Comparison of ENCODE assay signal across 8 mouse cellular contexts in genomic region chr3:51652292-51652691, GRCm38 (mm10). TPM values are rescaled to one million over a fixed set of nuclear protein-coding genes. Genes with fewer than 3 reads are reported as not detected.
A peak's percentile ranks its signal among the peaks of the same experiment; 100 is the strongest.
DNase-seq lines count a peak whose midpoint lies in the region; ATAC-seq and TF ChIP-seq lines count a peak whose summit lies in the region.

No protein-coding gene starts in this region.

- TF ChIP-seq CTCF in testis, adult 2 months (IDR thresholded peaks at IDR 0.05; ENCODE audit: control insufficient read depth, insufficient read depth, insufficient replicate concordance, low read depth, low read length), result peak; percentile 60; the same call in 1 of the 2 replicates

- 2% methylated on average over 9 of the region's 9 CpGs for WGBS in forebrain, embryonic 14.5 days
- WGBS in neural tube, embryonic 14.5 days, result 2% methylated on average over 9 of the region's 9 CpGs

- no peaks in the 10 kb centered on the region for H3K9me3 ChIP-seq in ES-E14 (ENCODE audit: control insufficient read depth, insufficient read depth, low read depth, low read length)
- H3K9me3 ChIP-seq in forebrain, embryonic 14.5 days (replicated peaks; ENCODE audit: control insufficient read depth, low read length), result no peaks in the 10 kb centered on the region
- H3K9me3 ChIP-seq in neural tube, embryonic 14.5 days (ENCODE audit: control insufficient read depth, low read length), result no peaks in the 10 kb centered on the region

- H3K4me2 ChIP-seq in forebrain, embryonic 14.5 days (ENCODE audit: low read length), result peak overlapping the region; percentile 25
- H3K4me2 ChIP-seq in neural tube, embryonic 14.5 days (ENCODE audit: low read depth, low read length), result peak overlapping the region; percentile 29; the same call in 1 of the 2 replicates

- H3K9ac ChIP-seq in ES-E14 (ENCODE audit: insufficient read depth, low read depth, low read length, poor library complexity, severe bottlenecking), result no peak overlapping the region
- 0 out of 2 replicates have a peak overlapping the region, but pooled peaks have one; percentile 6 for H3K9ac ChIP-seq in forebrain, embryonic 14.5 days (ENCODE audit: low read length)
- no peak overlapping the region for H3K9ac ChIP-seq in neural tube, embryonic 14.5 days (replicated peaks; ENCODE audit: low read depth, low read length)

- peak overlapping the region in 1 of 2 experiments; percentile 40; a peak in 1 of 4 replicates for H3K4me3 ChIP-seq in ES-E14 (ENCODE audit: insufficient read depth in 1 of 2, low read depth in 1 of 2, low read length in 2 of 2, poor library complexity in 1 of 2, severe bottlenecking in 1 of 2)
- no peak overlapping the region for H3K4me3 ChIP-seq in forebrain, embryonic 14.5 days (ENCODE audit: low read depth, low read length)
- no peak overlapping the region for H3K4me3 ChIP-seq in neural tube, embryonic 14.5 days (ENCODE audit: low read depth, low read length)
- H3K4me3 ChIP-seq in testis, adult 2 months (ENCODE audit: control insufficient read depth, low read depth, low read length), result no peak overlapping the region

- peaks cover 3 to 6% of the 10 kb centered on the region in 2 experiments; a peak in 2 of 4 replicates for H3K4me1 ChIP-seq in ES-E14 (ENCODE audit: control insufficient read depth in 2 of 2, insufficient read depth in 2 of 2, low read length in 2 of 2, poor library complexity in 1 of 2)
- H3K4me1 ChIP-seq in forebrain, embryonic 14.5 days (ENCODE audit: control insufficient read depth, insufficient read depth, low read length), result peaks cover 5% of the 10 kb centered on the region
- peaks cover 6% of the 10 kb centered on the region; the same call in 1 of the 2 replicates for H3K4me1 ChIP-seq in neural tube, embryonic 14.5 days (ENCODE audit: control insufficient read depth, insufficient read depth, low read length)
- peaks cover 4% of the 10 kb centered on the region for H3K4me1 ChIP-seq in testis, adult 2 months (ENCODE audit: control insufficient read depth, insufficient read depth, low read length)

- no peak for TF ChIP-seq POLR2A in testis, adult 2 months (IDR thresholded peaks at IDR 0.05; ENCODE audit: control insufficient read depth, low read depth, low read length)

- H3K27me3 ChIP-seq in forebrain, embryonic 14.5 days (replicated peaks; ENCODE audit: control insufficient read depth, insufficient read depth, low read length), result no peaks in the 10 kb centered on the region
- no peaks in the 10 kb centered on the region for H3K27me3 ChIP-seq in neural tube, embryonic 14.5 days (ENCODE audit: control insufficient read depth, insufficient read depth, low read length)
- H3K27me3 ChIP-seq in testis, adult 2 months (ENCODE audit: control insufficient read depth, insufficient read depth, low read length), result no peaks in the 10 kb centered on the region

- H3K27ac ChIP-seq in ES-E14 (ENCODE audit: insufficient read depth, low read depth, low read length, poor library complexity, severe bottlenecking), result no peak overlapping the region
- H3K27ac ChIP-seq in forebrain, embryonic 14.5 days (ENCODE audit: low read depth, low read length), result no peak overlapping the region
- H3K27ac ChIP-seq in neural tube, embryonic 14.5 days (ENCODE audit: low read depth, low read length), result no peak overlapping the region
- H3K27ac ChIP-seq in testis, adult 2 months (ENCODE audit: control insufficient read depth, insufficient read depth, low read depth, low read length), result no peak overlapping the region

- in situ Hi-C loops in ES-E14 (cut with MboI; ENCODE audit: low sequenced_read_pairs in 2 of 2, unreplicated experiment in 2 of 2), result loop anchor here in 1 of 2 experiments (10.0 kb wide), 1 partner anchor 137 kb away; no protein-coding TSS in a partner anchor

- ATAC-seq in forebrain, embryonic 14.5 days, result peak; percentile 65
- peak; percentile 48; the same call in 1 of the 2 replicates for ATAC-seq in neural tube, embryonic 14.5 days (ENCODE audit: low read depth)

- no peaks in the 10 kb centered on the region for H3K36me3 ChIP-seq in ES-E14 (ENCODE audit: control insufficient read depth, insufficient read depth, low read length, poor library complexity, severe bottlenecking)
- H3K36me3 ChIP-seq in forebrain, embryonic 14.5 days (ENCODE audit: control insufficient read depth, insufficient read depth, low read length), result no peaks in the 10 kb centered on the region
- H3K36me3 ChIP-seq in neural tube, embryonic 14.5 days (ENCODE audit: control insufficient read depth, insufficient read depth, low read length), result no peaks in the 10 kb centered on the region
- no peaks in the 10 kb centered on the region for H3K36me3 ChIP-seq in testis, adult 2 months (ENCODE audit: control insufficient read depth, insufficient read depth, low read length)

- intact Hi-C loops in heart, postnatal 14 days (cut with DNase I), result loop anchor here (5.0 kb wide), 1 partner anchor 590 kb away; no protein-coding TSS in a partner anchor

- DNase-seq in ES-E14 (ENCODE audit: low read depth, low spot score), result peak; percentile 86
- peak; percentile 82 for DNase-seq in cerebellum, adult 11 months
- peak; percentile 89 for DNase-seq in forebrain, embryonic 14.5 days (ENCODE audit: low spot score)
- DNase-seq in heart, postnatal 14 days, result peak; percentile 80 to 90
- peak; percentile 83 for DNase-seq in layer of hippocampus, adult 11-12 months (ENCODE audit: low spot score)
- peak; percentile 79 to 88 for DNase-seq in lung, adult 18-20 months

TF ChIP-seq in ES-E14, 5 proteins besides CTCF, POLR2A, EP300 and RAD21:
- TF ChIP-seq ZC3H11A (IDR thresholded peaks at IDR 0.05; ENCODE audit: borderline replicate concordance, low read depth, low read length) (no peak), HCFC1 (IDR thresholded peaks at IDR 0.05; ENCODE audit: borderline replicate concordance, insufficient read depth, low read length) (no peak), MAFK (IDR thresholded peaks at IDR 0.05; ENCODE audit: insufficient read depth, low read depth, low read length) (no peak), ZNF384 (IDR thresholded peaks at IDR 0.05; ENCODE audit: low read depth, low read length) (no peak), CHD2 (IDR thresholded peaks at IDR 0.05; ENCODE audit: low read depth, low read length) (no peak)

RNA-seq across cellular contexts. Expression of gene Mgst2, which starts 7.9 kb away (rescaled TPM):
- total RNA-seq in ES-E14 (2012; rRNA removed), result 0.71 and 0.95 TPM in 2 replicates
- 0.40 TPM in 1 of 2 replicates, not detected in the other for polyA plus RNA-seq in forebrain, embryonic 14.5 days (2014; fragmentation: Nextera tagmentation; extraction: Ambion mirVana)
- 1 to 10 TPM; 2.1 to 2.9 TPM for total RNA-seq in heart, postnatal 14 days (2021)
- 0.27 and 0.48 TPM in 2 replicates for polyA plus RNA-seq in neural tube, embryonic 14.5 days (2014; fragmentation: Nextera tagmentation; extraction: Ambion mirVana)
- 4.6 and 5.3 TPM in 2 replicates for polyA plus RNA-seq in testis, adult 2 months (2012; rRNA removed)
